Mouse (Mus musculus) cerebellum, adult 11-12 months (tissue): Measurements from ENCODE around the gene Gtf2h2.
"Not testable (repeated sequence)": the region's sequence is repeated elsewhere in the genome, so short reads cannot be mapped to it uniquely, and the experiment has no call there.

Experiments
- DNase-seq: peaks from one replicate; pipeline ENCODE4 v3.0.0; 2022

Gtf2h2 gene

GRCm38 (mm10) chr13:100483610-100484009 is 8.8 kb downstream of the Gtf2h2 start:
- no peak for DNase-seq

- DNase-seq: no peak
Measured at GRCm38 (mm10) chr13:100463527-100464222, 28.7 kb downstream of the Gtf2h2 start.

DNA sequence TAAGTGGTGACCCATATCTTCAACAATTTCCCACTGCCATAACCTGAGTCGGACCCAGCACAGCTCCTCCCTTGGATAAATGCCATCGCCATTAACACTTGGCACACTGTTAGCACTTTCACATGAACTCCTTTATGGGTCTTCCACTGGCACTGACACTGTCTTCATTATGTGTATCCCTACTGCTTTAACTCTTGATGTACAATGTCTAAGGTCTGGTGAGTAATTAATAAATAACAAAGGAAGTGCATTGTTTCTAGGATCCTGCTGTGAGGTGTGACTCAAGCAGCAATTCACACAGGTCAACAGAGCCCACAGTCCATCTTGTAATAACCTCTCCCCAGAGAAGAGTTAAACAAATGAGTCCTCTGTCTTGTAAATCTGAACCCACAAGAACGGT is 31.0 kb downstream of the Gtf2h2 start:
- no peak for DNase-seq

DNA sequence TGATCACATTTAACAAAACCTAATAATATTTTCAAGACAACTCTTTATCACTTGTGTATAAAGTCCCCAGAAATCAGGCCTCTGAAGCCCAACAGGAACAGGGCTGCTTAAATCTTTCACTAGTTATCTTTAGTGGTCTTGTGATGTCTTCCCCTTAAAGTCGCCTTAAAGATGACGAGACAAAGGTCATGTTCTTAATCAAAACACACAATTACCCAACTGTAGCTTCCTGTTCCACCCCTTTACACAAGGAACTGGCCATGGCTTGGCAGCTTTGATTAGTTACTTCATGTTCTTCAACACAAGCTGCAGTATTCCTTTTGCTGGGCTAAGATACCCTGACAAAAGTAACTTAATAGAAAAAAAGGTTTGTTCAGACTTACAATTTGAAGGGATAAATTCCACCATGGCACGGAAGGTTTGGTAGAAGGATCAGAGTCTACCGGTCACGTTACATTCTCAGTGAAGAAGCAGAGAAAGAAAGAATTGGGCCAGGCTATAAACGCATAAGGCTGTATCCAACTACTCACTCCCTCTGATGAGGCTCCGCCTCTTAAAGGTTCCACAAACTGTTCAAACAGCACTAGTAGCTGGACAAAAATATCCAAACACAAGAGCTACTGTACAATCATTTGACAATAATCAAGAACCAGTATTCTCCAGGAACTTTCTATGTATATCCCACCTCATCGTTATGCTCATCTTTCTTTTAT is 39.8 kb downstream of the Gtf2h2 start, which contains the start of gene Naip1:
Gene Naip1 (minus strand): TSS at position 455 of the 713 bp plus-strand sequence.
- not testable (repeated sequence) for DNase-seq

- DNase-seq: no peak
Measured at GRCm38 (mm10) chr13:100449495-100449894, 42.9 kb downstream of the Gtf2h2 start.

DNA sequence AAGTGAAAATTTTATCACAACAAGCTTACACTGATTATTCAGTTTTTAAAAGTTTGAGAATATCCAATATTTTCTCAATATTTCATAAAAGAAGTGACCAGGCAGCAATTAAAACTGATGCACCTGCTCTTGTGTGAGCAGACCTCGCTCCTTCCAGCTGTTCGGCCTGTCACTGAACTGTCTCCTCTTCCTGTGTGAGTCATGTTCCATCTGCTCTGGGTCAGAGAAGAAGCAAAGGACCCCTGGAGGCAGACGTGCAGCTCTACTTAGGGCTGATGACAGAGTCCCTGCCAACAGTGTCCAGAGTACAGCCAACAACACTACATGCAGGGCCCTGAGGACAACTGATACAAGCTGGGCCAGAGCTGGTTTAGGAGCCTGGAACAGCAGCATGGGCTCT is 52.3 kb downstream of the Gtf2h2 start:
- no peak for DNase-seq

- DNase-seq: no peak
Measured at GRCm38 (mm10) chr13:100438701-100439100, 53.7 kb downstream of the Gtf2h2 start.

GRCm38 (mm10) chr13:100437322-100437825 is 55.0 kb downstream of the Gtf2h2 start:
- DNase-seq: no peak

DNA sequence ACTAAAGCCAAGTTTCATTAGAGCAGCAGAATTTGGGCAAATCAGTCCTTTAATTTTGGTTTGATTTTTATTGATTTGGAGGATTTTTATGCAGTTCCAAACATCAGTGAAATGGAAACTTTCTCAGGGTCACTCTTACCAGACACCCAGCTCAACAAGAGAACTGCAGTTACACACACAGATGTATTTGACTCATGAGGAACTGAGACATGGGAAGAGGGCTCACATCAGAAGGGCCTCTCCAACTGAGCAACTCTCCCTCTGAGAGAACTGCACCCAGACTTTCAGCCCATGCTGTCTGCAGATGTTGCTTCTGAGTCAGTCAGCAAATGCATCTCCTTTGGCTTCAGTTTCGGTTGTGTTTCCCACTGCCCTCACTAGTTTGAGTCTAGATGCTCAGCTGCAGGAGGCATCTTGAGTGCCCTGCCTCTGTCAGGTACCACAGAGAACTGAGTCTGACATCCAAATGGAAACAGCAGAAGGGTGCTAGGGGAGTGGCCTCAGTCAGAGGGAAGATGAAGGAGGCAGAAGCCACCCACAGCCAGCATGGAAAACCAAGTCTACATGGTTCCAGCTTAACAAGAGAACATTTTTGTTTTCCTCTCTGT is 55.7 kb downstream of the Gtf2h2 start:
- not testable (repeated sequence) for DNase-seq

DNA sequence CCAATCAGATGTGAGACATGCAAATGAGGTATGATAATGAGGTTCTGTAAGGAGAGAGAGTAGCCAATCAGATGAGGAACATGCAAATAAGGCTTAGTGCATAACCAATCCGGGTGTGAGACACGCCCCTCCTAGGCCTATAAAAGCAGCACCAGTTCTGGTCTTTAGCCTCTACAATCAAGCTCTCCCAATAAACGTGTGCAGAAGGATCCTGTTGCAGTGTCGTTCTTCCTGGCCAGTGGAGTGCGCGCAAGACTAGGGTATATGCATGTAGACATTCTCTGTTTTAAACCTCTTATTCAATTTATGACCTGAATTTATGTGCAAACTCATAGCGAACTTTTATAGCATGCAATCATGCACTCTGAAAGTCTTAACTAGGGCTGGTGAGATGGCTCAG is 72.4 kb downstream of the Gtf2h2 start:
- not testable (repeated sequence) for DNase-seq

DNA sequence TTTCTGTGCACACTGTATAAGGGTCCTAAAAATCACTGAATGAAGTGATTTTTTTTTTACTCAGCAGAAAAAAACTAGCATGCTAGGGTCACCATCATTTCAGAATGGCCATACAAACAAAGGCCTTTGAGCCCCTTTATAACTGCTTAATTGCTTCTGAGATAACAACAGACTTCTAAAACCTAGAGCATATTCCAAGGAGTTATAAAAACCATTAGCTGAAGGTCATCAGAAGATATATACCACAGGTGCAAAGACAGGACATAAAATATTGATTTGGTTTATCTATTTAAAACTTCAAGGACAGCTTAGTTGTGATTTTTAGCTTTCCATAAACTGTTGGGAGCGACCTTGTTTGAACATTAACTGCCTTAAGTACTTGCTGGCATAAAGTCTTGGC is 78.0 kb downstream of the Gtf2h2 start:
- DNase-seq: no peak
